Mouse (Mus musculus): ENCODE results near the gene 4931440F15Rik. TPM values are rescaled to one million over a fixed set of nuclear protein-coding genes. Genes with fewer than 3 reads are reported as not detected.

The 4931440F15Rik gene
- polyA plus RNA-seq, 1 experiment from 2014 or later = 0.08 TPM

DNA sequence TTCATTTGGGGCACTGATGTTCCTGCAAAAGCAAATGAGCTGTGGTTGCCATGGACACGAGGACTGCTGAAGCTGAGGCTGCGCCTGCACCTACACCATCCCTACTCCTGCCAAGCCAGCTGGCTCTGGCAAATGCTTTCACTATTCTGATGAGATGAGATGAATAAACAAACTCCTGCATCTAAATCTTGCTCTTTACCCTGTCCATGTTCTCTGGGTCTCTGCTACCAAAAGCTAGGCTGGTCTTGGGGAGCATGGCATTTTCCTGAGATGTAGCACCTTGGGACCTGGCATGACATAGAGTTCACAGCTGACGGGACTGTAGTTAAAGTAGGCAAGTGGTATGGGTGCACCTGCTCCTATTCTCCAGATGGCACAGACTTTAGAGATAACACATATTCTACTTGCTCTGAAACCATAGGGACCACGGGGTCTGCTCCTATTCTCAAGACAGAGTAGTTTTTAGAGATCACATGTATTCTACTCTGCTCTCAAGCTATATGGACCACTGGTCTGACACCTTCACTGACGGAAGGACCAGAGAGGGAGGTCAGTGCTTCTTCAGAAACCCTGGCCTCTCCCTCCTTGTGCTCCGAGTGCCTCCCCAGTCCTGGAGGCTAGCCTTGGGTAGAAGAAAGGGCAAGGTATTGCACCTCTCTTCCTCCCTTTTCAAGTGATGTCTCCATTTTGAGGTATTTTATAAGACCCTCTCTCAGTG is 36.4 kb downstream of the 4931440F15Rik start:
- ATAC-seq (ENCODE audit: low FRiP score) = no peak
- 81% methylated on average over 6 of the region's 6 CpGs for WGBS
- Histone ChIP-seq H3K36me3 (ENCODE audit: control insufficient read depth, insufficient read depth, low read length) (no peaks in the 10 kb centered on the region), H3K4me1 (replicated peaks; ENCODE audit: control insufficient read depth, insufficient read depth, low read length) (no peaks in the 10 kb centered on the region), H3K9ac (ENCODE audit: low read depth, low read length) (no peak overlapping the region), H3K27ac (ENCODE audit: low read depth, low read length) (no peak overlapping the region), H3K9me3 (ENCODE audit: control insufficient read depth, low read length) (no peaks in the 10 kb centered on the region), H3K27me3 (ENCODE audit: control insufficient read depth, insufficient read depth, low read length) (no peaks in the 10 kb centered on the region), H3K4me2 (replicated peaks; ENCODE audit: low read depth, low read length) (no peak overlapping the region), H3K4me3 (ENCODE audit: low read depth, low read length) (no peak overlapping the region)
- DNase-seq (ENCODE audit: low spot score) = no peak

GRCm38 (mm10) chr11:29788499-29788898 is 37.0 kb downstream of the 4931440F15Rik start:
- 55% methylated on average over 1 of the region's 1 CpGs for WGBS
- ATAC-seq (ENCODE audit: low FRiP score) = no peak

GRCm38 (mm10) chr11:29787473-29787872 is 38.0 kb downstream of the 4931440F15Rik start:
- Histone ChIP-seq H3K9me3 (ENCODE audit: control insufficient read depth, low read length) (no peaks in the 10 kb centered on the region), H3K27me3 (ENCODE audit: control insufficient read depth, insufficient read depth, low read length) (no peaks in the 10 kb centered on the region), H3K4me1 (replicated peaks; ENCODE audit: control insufficient read depth, insufficient read depth, low read length) (no peaks in the 10 kb centered on the region), H3K27ac (ENCODE audit: low read depth, low read length) (no peak overlapping the region), H3K36me3 (ENCODE audit: control insufficient read depth, insufficient read depth, low read length) (no peaks in the 10 kb centered on the region), H3K4me2 (replicated peaks; ENCODE audit: low read depth, low read length) (no peak overlapping the region), H3K9ac (ENCODE audit: low read depth, low read length) (no peak overlapping the region), H3K4me3 (ENCODE audit: low read depth, low read length) (no peak overlapping the region)
- ATAC-seq (ENCODE audit: low FRiP score) (no peak), DNase-seq (ENCODE audit: low spot score) (no peak)
- 27% methylated on average over 5 of the region's 5 CpGs for WGBS

More at GRCm38 (mm10) chr11:29788499-29788898, 37.0 kb downstream of the 4931440F15Rik start:
- H3K4me1 ChIP-seq (replicated peaks; ENCODE audit: control insufficient read depth, insufficient read depth, low read length) = no peaks in the 10 kb centered on the region
- H3K36me3 ChIP-seq (ENCODE audit: control insufficient read depth, insufficient read depth, low read length) = no peaks in the 10 kb centered on the region
- no peak overlapping the region for H3K4me3 ChIP-seq (ENCODE audit: low read depth, low read length)
- no peak overlapping the region for H3K27ac ChIP-seq (ENCODE audit: low read depth, low read length)
- H3K9ac ChIP-seq (ENCODE audit: low read depth, low read length) = no peak overlapping the region
- no peak overlapping the region for H3K4me2 ChIP-seq (replicated peaks; ENCODE audit: low read depth, low read length)
- no peaks in the 10 kb centered on the region for H3K9me3 ChIP-seq (ENCODE audit: control insufficient read depth, low read length)
- no peaks in the 10 kb centered on the region for H3K27me3 ChIP-seq (ENCODE audit: control insufficient read depth, insufficient read depth, low read length)
- no peak for DNase-seq (ENCODE audit: low spot score)

- no peak overlapping the region for H3K4me2 ChIP-seq (replicated peaks; ENCODE audit: low read depth, low read length)
- ATAC-seq (ENCODE audit: low FRiP score) (no peak), DNase-seq (ENCODE audit: low spot score) (no peak)
- no peak overlapping the region for H3K4me3 ChIP-seq (ENCODE audit: low read depth, low read length)
- H3K27ac ChIP-seq (ENCODE audit: low read depth, low read length) = no peak overlapping the region
- H3K9ac ChIP-seq (ENCODE audit: low read depth, low read length) = no peak overlapping the region
- H3K36me3 ChIP-seq (ENCODE audit: control insufficient read depth, insufficient read depth, low read length) = no peaks in the 10 kb centered on the region
- 90% methylated on average over 6 of the region's 6 CpGs for WGBS
- no peaks in the 10 kb centered on the region for H3K4me1 ChIP-seq (replicated peaks; ENCODE audit: control insufficient read depth, insufficient read depth, low read length)
- H3K27me3 ChIP-seq (ENCODE audit: control insufficient read depth, insufficient read depth, low read length) = no peaks in the 10 kb centered on the region
- no peaks in the 10 kb centered on the region for H3K9me3 ChIP-seq (ENCODE audit: control insufficient read depth, low read length)
Observed at GRCm38 (mm10) chr11:29786583-29787219, 38.8 kb downstream of the 4931440F15Rik start.

DNA sequence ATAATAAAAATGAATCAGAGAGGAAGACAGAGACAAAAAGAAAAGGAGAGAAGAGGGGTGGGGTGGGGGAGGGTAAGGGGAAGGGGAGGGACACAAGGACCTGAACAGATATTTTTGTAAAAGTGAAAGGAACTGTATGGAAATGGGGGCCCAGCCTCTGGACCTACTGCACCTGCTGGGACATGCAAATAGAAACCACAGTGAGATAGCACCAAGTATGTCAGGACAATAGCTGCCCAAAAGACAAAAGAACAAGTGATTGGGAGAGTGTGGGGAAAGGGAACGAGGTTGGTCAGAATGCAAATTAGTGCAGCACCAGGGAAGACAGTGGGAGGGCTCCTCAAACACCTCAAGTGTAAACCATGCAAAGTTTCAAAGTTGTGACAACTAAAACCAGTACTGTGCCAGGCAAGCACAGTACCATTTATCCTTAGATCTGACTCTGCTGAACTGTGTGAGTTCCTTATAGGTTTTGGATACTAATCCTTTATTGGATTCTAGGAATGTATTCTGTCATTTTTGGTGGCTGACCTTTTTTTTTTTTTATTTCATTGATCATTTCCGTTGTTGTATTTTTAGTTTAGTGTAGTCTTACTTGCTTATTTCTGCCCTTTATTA is 46.0 kb downstream of the 4931440F15Rik start:
- 32% methylated on average over 2 of the region's 2 CpGs for WGBS
- no peak overlapping the region for H3K9ac ChIP-seq (ENCODE audit: low read depth, low read length)
- no peaks in the 10 kb centered on the region for H3K9me3 ChIP-seq (ENCODE audit: control insufficient read depth, low read length)
- H3K27me3 ChIP-seq (ENCODE audit: control insufficient read depth, insufficient read depth, low read length) = no peaks in the 10 kb centered on the region
- no peak overlapping the region for H3K27ac ChIP-seq (ENCODE audit: low read depth, low read length)
- no peaks in the 10 kb centered on the region for H3K4me1 ChIP-seq (replicated peaks; ENCODE audit: control insufficient read depth, insufficient read depth, low read length)
- no peak overlapping the region for H3K4me2 ChIP-seq (replicated peaks; ENCODE audit: low read depth, low read length)
- DNase-seq (ENCODE audit: low spot score) (no peak), ATAC-seq (ENCODE audit: low FRiP score) (no peak)
- H3K36me3 ChIP-seq (ENCODE audit: control insufficient read depth, insufficient read depth, low read length) = no peaks in the 10 kb centered on the region
- H3K4me3 ChIP-seq (ENCODE audit: low read depth, low read length) = no peak overlapping the region

- Histone ChIP-seq H3K27ac (ENCODE audit: low read depth, low read length) (no peak overlapping the region), H3K9me3 (ENCODE audit: control insufficient read depth, low read length) (no peaks in the 10 kb centered on the region), H3K27me3 (ENCODE audit: control insufficient read depth, insufficient read depth, low read length) (no peaks in the 10 kb centered on the region), H3K4me1 (replicated peaks; ENCODE audit: control insufficient read depth, insufficient read depth, low read length) (no peaks in the 10 kb centered on the region), H3K9ac (ENCODE audit: low read depth, low read length) (no peak overlapping the region), H3K36me3 (ENCODE audit: control insufficient read depth, insufficient read depth, low read length) (no peaks in the 10 kb centered on the region), H3K4me3 (ENCODE audit: low read depth, low read length) (no peak overlapping the region), H3K4me2 (replicated peaks; ENCODE audit: low read depth, low read length) (no peak overlapping the region)
- no peak for ATAC-seq (ENCODE audit: low FRiP score)
- 75% methylated on average over 3 of the region's 3 CpGs for WGBS
- no peak for DNase-seq (ENCODE audit: low spot score)
Observed at GRCm38 (mm10) chr11:29778936-29779335, 46.5 kb downstream of the 4931440F15Rik start.

- Histone ChIP-seq H3K27ac (ENCODE audit: low read depth, low read length) (no peak overlapping the region), H3K4me3 (ENCODE audit: low read depth, low read length) (no peak overlapping the region), H3K27me3 (ENCODE audit: control insufficient read depth, insufficient read depth, low read length) (no peaks in the 10 kb centered on the region), H3K9ac (ENCODE audit: low read depth, low read length) (no peak overlapping the region), H3K9me3 (ENCODE audit: control insufficient read depth, low read length) (no peaks in the 10 kb centered on the region), H3K4me1 (replicated peaks; ENCODE audit: control insufficient read depth, insufficient read depth, low read length) (no peaks in the 10 kb centered on the region), H3K36me3 (ENCODE audit: control insufficient read depth, insufficient read depth, low read length) (no peaks in the 10 kb centered on the region), H3K4me2 (replicated peaks; ENCODE audit: low read depth, low read length) (no peak overlapping the region)
- ATAC-seq (ENCODE audit: low FRiP score) (no peak), DNase-seq (ENCODE audit: low spot score) (no peak)
Observed at GRCm38 (mm10) chr11:29777964-29778363, 47.5 kb downstream of the 4931440F15Rik start.

- no peak overlapping the region for H3K4me2 ChIP-seq (replicated peaks; ENCODE audit: low read depth, low read length)
- DNase-seq (ENCODE audit: low spot score) (no peak), ATAC-seq (ENCODE audit: low FRiP score) (peak; percentile 23; the same call in 1 of the 2 replicates)
- no peaks in the 10 kb centered on the region for H3K36me3 ChIP-seq (ENCODE audit: control insufficient read depth, insufficient read depth, low read length)
- H3K27ac ChIP-seq (ENCODE audit: low read depth, low read length) = no peak overlapping the region
- H3K9ac ChIP-seq (ENCODE audit: low read depth, low read length) = no peak overlapping the region
- H3K4me3 ChIP-seq (ENCODE audit: low read depth, low read length) = no peak overlapping the region
- H3K4me1 ChIP-seq (replicated peaks; ENCODE audit: control insufficient read depth, insufficient read depth, low read length) = no peaks in the 10 kb centered on the region
- H3K9me3 ChIP-seq (ENCODE audit: control insufficient read depth, low read length) = no peaks in the 10 kb centered on the region
- 72% methylated on average over 2 of the region's 2 CpGs for WGBS
- H3K27me3 ChIP-seq (ENCODE audit: control insufficient read depth, insufficient read depth, low read length) = no peaks in the 10 kb centered on the region
Observed at GRCm38 (mm10) chr11:29774760-29775159, 50.7 kb downstream of the 4931440F15Rik start.

Data from hindbrain, embryonic 11.5 days (tissue).